Mouse (Mus musculus): ENCODE results near the gene Usp30.

Usp30 gene

GRCm38 (mm10) chr5:114157236-114157635 lies 92.0 kb downstream of the Usp30 start:
- DNase-seq, result no peak

DNA sequence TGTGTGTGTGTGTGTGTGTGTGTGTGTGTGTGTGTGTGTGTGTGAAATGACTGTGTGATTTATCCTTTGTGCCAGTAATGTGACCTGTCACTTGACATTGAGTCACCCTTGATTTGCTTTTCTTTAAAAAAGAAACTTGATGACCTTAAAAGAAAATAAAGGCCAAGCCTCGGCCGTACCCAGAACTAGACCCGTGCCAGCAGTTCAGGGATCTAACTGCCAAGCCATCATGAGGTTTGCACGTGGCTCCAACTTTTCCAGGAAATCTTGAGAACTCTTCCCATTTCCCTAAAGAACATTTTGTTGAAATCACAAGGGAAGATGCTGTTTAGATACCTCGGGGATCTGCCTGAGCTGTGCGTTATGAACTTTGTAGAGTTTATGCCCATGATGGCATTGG lies 96.2 kb downstream of the Usp30 start:
- no peak for DNase-seq

DNA sequence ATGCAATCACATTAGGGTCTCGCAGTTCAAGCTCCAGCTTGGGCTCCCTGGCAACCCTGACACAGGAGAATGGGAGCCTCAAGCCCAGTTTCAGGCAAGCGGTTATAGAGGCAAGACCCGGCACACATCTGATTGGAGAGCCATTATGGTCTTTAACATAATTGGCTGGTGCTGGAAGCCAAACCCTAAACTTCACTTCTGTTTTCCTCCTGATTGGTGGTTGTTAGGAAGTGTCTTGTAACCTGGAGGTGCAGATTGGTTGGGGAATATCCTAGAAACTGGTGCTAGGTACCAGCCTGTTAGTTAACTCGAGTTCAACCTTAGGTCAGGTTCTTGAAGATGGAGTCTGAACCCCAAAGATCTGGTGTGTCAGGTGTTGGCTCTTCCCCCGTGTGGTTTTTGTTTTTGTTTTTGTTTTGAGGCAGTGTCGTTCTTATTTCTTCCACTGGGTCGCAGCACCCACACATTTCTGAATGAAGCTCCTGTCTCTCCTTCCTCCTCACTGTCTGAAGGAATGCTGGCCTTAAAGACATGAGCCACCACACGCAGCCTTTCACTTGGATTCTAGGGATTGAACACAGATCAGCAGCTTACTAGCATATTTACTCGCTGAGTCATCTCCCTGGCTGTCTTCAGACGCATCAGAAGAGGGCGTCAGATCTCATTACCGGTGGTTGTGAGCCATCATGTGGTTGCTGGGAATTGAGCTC lies 97.0 kb downstream of the Usp30 start:
- DNase-seq, result no peak

GRCm38 (mm10) chr5:114163117-114163696 lies 97.9 kb downstream of the Usp30 start:
- no peak for DNase-seq

DNA sequence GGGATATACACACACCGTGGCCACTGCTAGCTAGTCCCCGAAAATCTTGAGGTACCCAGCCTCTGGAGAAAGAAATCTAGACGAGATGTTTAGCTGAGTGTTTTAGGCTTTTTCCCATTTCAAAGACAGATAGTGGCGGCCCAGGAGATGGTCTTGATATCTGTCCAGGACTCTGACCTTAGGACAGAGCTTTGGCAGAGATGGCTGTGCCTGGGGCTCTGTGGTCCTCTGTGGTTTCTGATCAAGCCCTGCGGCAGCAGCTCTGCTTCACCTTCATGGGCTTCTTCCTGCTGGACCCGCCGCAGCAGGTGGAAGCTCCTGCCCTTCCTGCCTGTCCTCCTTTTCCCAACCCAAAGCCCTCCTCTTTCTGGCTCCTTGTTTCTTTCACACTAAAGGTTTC lies 105.1 kb downstream of the Usp30 start:
- no peak for DNase-seq

DNA sequence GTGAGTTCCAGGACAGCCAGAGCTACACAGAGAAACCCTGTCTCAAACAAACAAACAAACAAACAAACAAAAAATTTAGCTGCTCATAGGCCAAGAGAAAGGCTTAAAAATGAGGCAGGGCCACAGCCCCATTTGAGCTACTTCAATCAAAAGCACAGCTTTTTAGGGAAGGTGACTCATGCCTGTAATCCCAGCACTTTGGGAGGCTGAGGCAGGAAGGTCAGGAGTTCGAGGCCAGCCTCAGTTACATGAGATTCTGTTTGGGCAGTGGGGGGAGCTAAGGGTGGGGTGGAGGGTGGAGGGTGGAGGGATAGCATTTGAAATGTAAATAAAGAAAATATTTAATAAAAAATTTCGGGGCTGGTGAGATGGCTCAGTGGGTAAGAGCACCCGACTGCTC lies 107.7 kb downstream of the Usp30 start:
- DNase-seq, result no peak

DNA sequence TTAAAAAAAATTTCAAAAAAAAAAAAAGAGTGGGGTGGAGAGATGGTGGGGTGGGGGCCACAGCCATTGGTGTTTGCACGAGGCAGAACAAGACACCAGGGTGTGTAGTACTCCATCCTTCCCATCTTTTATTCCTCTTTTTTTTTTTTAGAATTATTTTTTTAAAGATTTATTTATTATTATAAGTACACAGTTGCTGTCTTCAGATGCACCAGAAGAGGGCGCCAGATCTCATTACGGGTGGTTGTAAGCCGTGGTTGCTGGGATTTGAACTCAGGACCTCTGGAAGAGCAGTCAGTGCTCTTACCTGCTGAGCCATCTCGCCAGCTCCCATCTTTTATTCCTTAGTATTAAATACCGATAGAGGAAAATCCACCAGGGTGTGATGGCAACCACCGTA lies 108.2 kb downstream of the Usp30 start:
- DNase-seq, result no peak

DNA sequence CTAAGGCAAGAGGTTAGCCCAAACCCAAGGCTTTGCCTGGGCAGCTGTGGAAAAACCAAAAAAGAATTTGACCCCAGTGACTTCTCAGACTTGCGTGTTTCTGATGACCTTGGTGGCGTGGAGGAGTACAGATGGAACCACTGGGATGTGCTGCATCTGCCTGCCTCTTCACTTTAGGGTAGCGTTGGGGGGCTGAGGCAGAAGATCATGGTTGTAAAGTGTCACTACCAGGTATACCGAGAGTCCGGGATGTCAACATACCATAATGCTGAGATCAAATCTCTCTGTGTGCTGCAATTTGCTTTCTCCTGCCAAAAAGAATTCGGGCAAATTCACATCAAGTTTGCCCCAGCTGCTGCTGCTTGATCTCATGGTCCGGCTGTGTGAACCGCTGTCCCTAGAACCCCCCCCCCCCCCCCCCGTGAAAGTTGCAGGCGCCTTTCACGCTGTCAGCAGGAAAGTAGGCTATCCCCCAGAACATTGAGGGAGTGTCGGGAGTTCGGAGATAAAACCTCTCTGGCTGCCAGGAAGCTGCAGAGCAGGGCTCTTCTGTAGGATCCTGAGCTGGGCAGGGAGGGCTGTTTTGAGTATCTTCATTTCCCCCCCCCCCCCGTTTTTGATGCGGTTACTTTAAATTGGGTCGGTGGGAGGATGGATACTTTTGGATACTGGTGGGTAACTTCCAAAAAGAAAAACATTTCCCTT lies 108.8 kb downstream of the Usp30 start:
- no peak for DNase-seq

Data from kidney, adult 11 months (tissue).